Mouse (Mus musculus): ENCODE data around the gene Hecw2. TPM values are rescaled to one million over a fixed set of nuclear protein-coding genes. Genes with fewer than 3 reads are reported as not detected.

Gene Hecw2
- polyA plus RNA-seq, 1 experiment from 2014 or later: 6.0 TPM

DNA sequence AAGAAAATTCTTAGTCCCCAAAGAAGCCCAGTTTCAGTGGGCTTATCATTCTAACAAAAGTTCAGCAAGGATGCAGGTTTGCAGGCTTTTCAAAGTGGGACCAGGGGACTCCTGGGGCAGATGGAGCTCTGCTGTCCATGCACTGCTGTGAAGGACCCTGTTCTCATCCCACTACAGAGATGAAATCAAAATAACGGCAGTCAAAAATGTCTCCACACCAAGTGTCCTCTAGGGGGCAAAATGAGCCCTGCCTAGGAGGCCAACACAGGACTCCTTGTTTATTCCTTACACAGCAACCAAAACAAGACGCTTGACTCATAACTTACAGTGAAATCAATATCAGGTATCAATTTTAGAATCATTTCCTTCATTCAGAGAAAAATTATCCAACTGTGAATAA, 155.9 kb downstream of the Hecw2 start:
- Histone ChIP-seq H3K9me3 (replicated peaks) (no peaks in the 10 kb centered on the region), H3K4me2 (replicated peaks) (no peak overlapping the region), H3K27me3 (no peaks in the 10 kb centered on the region), H3K9ac (no peak overlapping the region), H3K27ac (replicated peaks) (no peak overlapping the region), H3K36me3 (no peaks in the 10 kb centered on the region), H3K4me1 (no peaks in the 10 kb centered on the region), H3K4me3 (replicated peaks) (no peak overlapping the region)
- no peak for ATAC-seq (ENCODE audit: insufficient number of reproducible peaks, low FRiP score, low TSS enrichment, low read depth)
- 24% methylated on average over 2 of the region's 2 CpGs for WGBS

- no peak overlapping the region for H3K27ac ChIP-seq (replicated peaks)
- H3K36me3 ChIP-seq: no peaks in the 10 kb centered on the region
- 78% methylated on average over 2 of the region's 2 CpGs for WGBS
These were observed 177.3 kb downstream of the Hecw2 start for GRCm38 (mm10) chr1:54017686-54018085.

DNA sequence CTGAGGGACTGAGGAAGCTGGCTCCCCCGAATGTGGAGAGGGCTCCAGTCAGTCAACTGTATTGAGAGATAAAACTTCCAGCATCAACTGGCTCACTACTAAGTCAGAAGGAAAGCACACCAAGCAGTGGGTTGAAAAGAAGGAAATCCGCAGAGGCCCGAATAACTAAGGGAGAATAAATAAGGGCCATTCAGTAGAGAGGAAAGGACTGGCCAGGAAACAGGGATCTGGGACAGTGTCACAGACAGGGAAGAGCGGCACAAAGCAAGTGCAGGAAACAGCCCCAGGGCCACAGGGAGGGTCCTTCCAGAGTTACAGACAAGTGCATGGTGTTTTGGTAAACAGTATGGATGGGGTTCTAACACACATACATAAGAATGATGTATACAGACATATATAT, 179.2 kb downstream of the Hecw2 start:
- Histone ChIP-seq H3K36me3 (no peaks in the 10 kb centered on the region), H3K27me3 (no peaks in the 10 kb centered on the region), H3K4me1 (no peaks in the 10 kb centered on the region), H3K27ac (replicated peaks) (no peak overlapping the region), H3K9ac (no peak overlapping the region), H3K4me3 (replicated peaks) (no peak overlapping the region), H3K4me2 (replicated peaks) (no peak overlapping the region), H3K9me3 (replicated peaks) (no peaks in the 10 kb centered on the region)
- no peak for ATAC-seq (ENCODE audit: insufficient number of reproducible peaks, low FRiP score, low TSS enrichment, low read depth)
- 58% methylated on average over 4 of the region's 4 CpGs for WGBS

More at GRCm38 (mm10) chr1:54017686-54018085, 177.3 kb downstream of the Hecw2 start:
- Histone ChIP-seq H3K9ac (no peak overlapping the region), H3K4me1 (no peaks in the 10 kb centered on the region), H3K4me2 (replicated peaks) (no peak overlapping the region), H3K27me3 (no peaks in the 10 kb centered on the region), H3K9me3 (replicated peaks) (no peaks in the 10 kb centered on the region), H3K4me3 (replicated peaks) (no peak overlapping the region)
- ATAC-seq (ENCODE audit: insufficient number of reproducible peaks, low FRiP score, low TSS enrichment, low read depth): no peak

GRCm38 (mm10) chr1:54012414-54012813, 182.6 kb downstream of the Hecw2 start:
- no peak overlapping the region for H3K9ac ChIP-seq
- no peak for ATAC-seq (ENCODE audit: insufficient number of reproducible peaks, low FRiP score, low TSS enrichment, low read depth)
- WGBS: 74% methylated on average over 3 of the region's 3 CpGs
- no peaks in the 10 kb centered on the region for H3K9me3 ChIP-seq (replicated peaks)
- no peaks in the 10 kb centered on the region for H3K4me1 ChIP-seq
- H3K27ac ChIP-seq (replicated peaks): no peak overlapping the region
- H3K4me3 ChIP-seq (replicated peaks): no peak overlapping the region
- H3K4me2 ChIP-seq (replicated peaks): no peak overlapping the region
- H3K36me3 ChIP-seq: no peaks in the 10 kb centered on the region
- no peaks in the 10 kb centered on the region for H3K27me3 ChIP-seq

GRCm38 (mm10) chr1:54009418-54010064, 185.4 kb downstream of the Hecw2 start:
- Histone ChIP-seq H3K27me3 (no peaks in the 10 kb centered on the region), H3K36me3 (no peaks in the 10 kb centered on the region), H3K9me3 (replicated peaks) (no peaks in the 10 kb centered on the region), H3K4me3 (replicated peaks) (no peak overlapping the region), H3K27ac (replicated peaks) (no peak overlapping the region), H3K4me1 (no peaks in the 10 kb centered on the region), H3K9ac (no peak overlapping the region), H3K4me2 (replicated peaks) (no peak overlapping the region)
- 77% methylated on average over 6 of the region's 6 CpGs for WGBS
- ATAC-seq (ENCODE audit: insufficient number of reproducible peaks, low FRiP score, low TSS enrichment, low read depth): no peak

GRCm38 (mm10) chr1:54005860-54006386, 189.0 kb downstream of the Hecw2 start:
- Histone ChIP-seq H3K4me2 (replicated peaks) (no peak overlapping the region), H3K4me3 (replicated peaks) (no peak overlapping the region), H3K36me3 (no peaks in the 10 kb centered on the region), H3K9ac (no peak overlapping the region), H3K27me3 (no peaks in the 10 kb centered on the region), H3K4me1 (no peaks in the 10 kb centered on the region), H3K27ac (replicated peaks) (no peak overlapping the region), H3K9me3 (replicated peaks) (no peaks in the 10 kb centered on the region)
- no peak for ATAC-seq (ENCODE audit: insufficient number of reproducible peaks, low FRiP score, low TSS enrichment, low read depth)
- WGBS: 61% methylated on average over 5 of the region's 5 CpGs

GRCm38 (mm10) chr1:54003288-54003687, 191.7 kb downstream of the Hecw2 start:
- Histone ChIP-seq H3K9me3 (replicated peaks) (no peaks in the 10 kb centered on the region), H3K9ac (no peak overlapping the region), H3K4me2 (replicated peaks) (no peak overlapping the region), H3K27me3 (no peaks in the 10 kb centered on the region), H3K27ac (replicated peaks) (no peak overlapping the region), H3K36me3 (no peaks in the 10 kb centered on the region), H3K4me3 (replicated peaks) (no peak overlapping the region), H3K4me1 (no peaks in the 10 kb centered on the region)
- ATAC-seq (ENCODE audit: insufficient number of reproducible peaks, low FRiP score, low TSS enrichment, low read depth): no peak
- 66% methylated on average over 3 of the region's 3 CpGs for WGBS

- 74% methylated on average over 2 of the region's 2 CpGs for WGBS
- no peak overlapping the region for H3K4me3 ChIP-seq (replicated peaks)
- no peaks in the 10 kb centered on the region for H3K36me3 ChIP-seq
- H3K27me3 ChIP-seq: no peaks in the 10 kb centered on the region
- no peak overlapping the region for H3K27ac ChIP-seq (replicated peaks)
- H3K9ac ChIP-seq: no peak overlapping the region
- no peaks in the 10 kb centered on the region for H3K4me1 ChIP-seq
- no peaks in the 10 kb centered on the region for H3K9me3 ChIP-seq (replicated peaks)
- H3K4me2 ChIP-seq (replicated peaks): no peak overlapping the region
- ATAC-seq (ENCODE audit: insufficient number of reproducible peaks, low FRiP score, low TSS enrichment, low read depth): no peak
These were observed 192.9 kb downstream of the Hecw2 start for GRCm38 (mm10) chr1:54002077-54002476.

- no peak for ATAC-seq (ENCODE audit: insufficient number of reproducible peaks, low FRiP score, low TSS enrichment, low read depth)
- H3K27ac ChIP-seq (replicated peaks): no peak overlapping the region
- H3K9me3 ChIP-seq (replicated peaks): no peaks in the 10 kb centered on the region
- no peaks in the 10 kb centered on the region for H3K36me3 ChIP-seq
- H3K4me2 ChIP-seq (replicated peaks): no peak overlapping the region
- no peak overlapping the region for H3K4me3 ChIP-seq (replicated peaks)
- 89% methylated on average over 1 of the region's 1 CpGs for WGBS
- H3K4me1 ChIP-seq: no peaks in the 10 kb centered on the region
- no peaks in the 10 kb centered on the region for H3K27me3 ChIP-seq
- H3K9ac ChIP-seq: no peak overlapping the region
These were observed 197.7 kb downstream of the Hecw2 start for GRCm38 (mm10) chr1:53997239-53997638.

DNA sequence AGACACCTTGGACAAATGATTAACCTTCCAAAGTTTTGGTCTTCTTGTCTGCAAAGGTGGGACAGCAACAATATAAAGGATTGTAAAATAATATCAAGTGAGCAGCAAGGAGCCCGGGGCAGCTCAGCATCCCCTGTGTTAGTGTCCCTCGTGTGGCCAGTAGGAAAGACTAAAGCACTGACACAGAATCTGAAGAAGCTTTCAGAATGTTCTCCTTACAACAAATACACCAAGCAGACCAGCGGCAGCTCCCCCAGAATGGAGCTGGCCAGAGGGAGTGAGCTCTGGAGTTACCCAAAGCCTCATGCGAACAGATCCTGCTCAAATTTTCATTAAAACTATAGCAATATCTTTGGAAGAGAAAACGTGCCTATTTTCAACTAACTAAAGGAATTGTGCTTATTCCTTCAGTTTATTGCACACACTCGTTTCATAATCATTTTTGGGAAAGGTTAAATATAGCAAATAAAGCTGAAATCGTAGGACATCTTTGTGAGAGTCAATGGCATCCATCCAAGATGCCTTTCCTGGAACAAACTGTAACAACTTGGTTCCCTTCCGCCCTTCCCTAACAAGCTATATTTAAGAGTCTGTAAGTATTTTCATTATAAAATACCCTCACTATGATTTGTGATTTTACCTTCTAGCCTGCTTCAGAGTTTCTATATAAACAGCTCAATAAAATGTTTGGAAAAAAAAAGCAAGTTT, 208.6 kb downstream of the Hecw2 start:
- Histone ChIP-seq H3K36me3 (no peaks in the 10 kb centered on the region), H3K9me3 (replicated peaks) (no peaks in the 10 kb centered on the region), H3K27me3 (no peaks in the 10 kb centered on the region), H3K27ac (replicated peaks) (peak overlapping the region; percentile 58), H3K9ac (no peak overlapping the region), H3K4me2 (replicated peaks) (no peak overlapping the region), H3K4me1 (peaks cover 5% of the 10 kb centered on the region), H3K4me3 (replicated peaks) (no peak overlapping the region)
- no peak for ATAC-seq (ENCODE audit: insufficient number of reproducible peaks, low FRiP score, low TSS enrichment, low read depth)
- WGBS: 46% methylated on average over 8 of the region's 8 CpGs

- Histone ChIP-seq H3K9ac (no peak overlapping the region), H3K9me3 (replicated peaks) (no peaks in the 10 kb centered on the region), H3K4me3 (replicated peaks) (no peak overlapping the region), H3K4me2 (replicated peaks) (no peak overlapping the region), H3K27ac (replicated peaks) (no peak overlapping the region), H3K4me1 (no peaks in the 10 kb centered on the region), H3K36me3 (no peaks in the 10 kb centered on the region), H3K27me3 (no peaks in the 10 kb centered on the region)
- no peak for ATAC-seq (ENCODE audit: insufficient number of reproducible peaks, low FRiP score, low TSS enrichment, low read depth)
- WGBS: 76% methylated on average over 2 of the region's 2 CpGs
These were observed 216.5 kb downstream of the Hecw2 start for GRCm38 (mm10) chr1:53978514-53978831.
